Mouse (Mus musculus) forebrain, embryonic 12.5 days (tissue): ENCODE measurements around the gene Msrb2. TPM values are rescaled to one million over a fixed set of nuclear protein-coding genes. Genes with fewer than 3 reads are reported as not detected.

ENCODE experiments used
- ATAC-seq: fragments of 200-750 bp; cut with Nextera tagmentation; 2 replicates; pipeline ENCODE4 v1.8.0; 2017; ENCODE audit warnings: moderate TSS enrichment; ENCODE audit not compliant: low FRiP score
- H3K27ac ChIP-seq: fragments of 300-500 bp; sonication (generic); 2 replicates; pipeline ENCODE4 v1.5.1; 2016; ENCODE audit warnings: mild to moderate bottlenecking
- H3K27me3 ChIP-seq: fragments of 300-500 bp; sonication (generic); 2 replicates; pipeline ENCODE4 v1.6.1; 2016; ENCODE audit warnings: mild to moderate bottlenecking
- H3K36me3 ChIP-seq: fragments of 300-500 bp; sonication (generic); replicated peaks from 2 replicates; pipeline ENCODE4 v1.6.1; 2016; ENCODE audit warnings: mild to moderate bottlenecking
- H3K4me1 ChIP-seq: fragments of 300-500 bp; sonication (generic); 2 replicates; pipeline ENCODE4 v1.6.1; 2016
- H3K4me2 ChIP-seq: fragments of 300-500 bp; sonication (generic); 2 replicates; pipeline ENCODE4 v1.6.1; 2016; ENCODE audit warnings: mild to moderate bottlenecking, moderate library complexity
- H3K4me3 ChIP-seq: fragments of 300-500 bp; sonication (generic); replicated peaks from 2 replicates; pipeline ENCODE4 v1.5.1; 2016; ENCODE audit warnings: mild to moderate bottlenecking
- H3K9ac ChIP-seq: fragments of 300-500 bp; sonication (generic); 2 replicates; pipeline ENCODE4 v1.6.1; 2016; ENCODE audit warnings: mild to moderate bottlenecking
- H3K9me3 ChIP-seq: fragments of 300-500 bp; sonication (generic); 2 replicates; pipeline ENCODE4 v1.6.1; 2016
- WGBS: fragments of 180-500 bp; shearing (Covaris S2); methylation state at CpG from one replicate; pipeline ENCODE4 v1.1.7; 2016; 5-methylcytosine and 5-hydroxymethylcytosine counted together
- polyA plus RNA-seq: library from polyadenylated mRNA; unstranded; fragments of >200 nt; fragmentation: Nextera tagmentation; extraction: Ambion mirVana; gene quantifications from 2 replicates; pipeline ENCODE4 v1.2.1, GENCODE M21; 2016

Msrb2 gene
- polyA plus RNA-seq, 1 experiment from 2014 or later: 11.1 TPM

DNA sequence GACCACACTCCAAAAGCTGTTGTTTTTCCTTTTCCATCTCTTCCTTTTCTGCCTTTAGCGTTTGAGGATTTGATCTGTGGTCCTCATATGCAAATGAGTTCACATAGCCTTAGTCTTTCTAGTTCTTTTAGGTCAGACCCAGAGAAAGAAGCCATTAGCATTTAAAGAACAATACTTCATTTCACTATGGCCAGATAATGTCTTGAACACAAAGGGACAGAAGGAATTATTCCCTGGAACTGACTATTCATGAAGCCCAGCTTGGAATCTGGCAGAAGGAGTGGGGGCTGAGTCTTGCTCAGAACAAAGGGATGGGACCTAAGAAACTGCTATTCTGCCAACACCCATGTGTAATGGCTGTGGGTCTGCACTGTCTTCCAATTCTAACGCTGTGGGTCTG is 21.6 kb downstream of the Msrb2 start:
- no peaks in the 10 kb centered on the region for H3K36me3 ChIP-seq
- ATAC-seq: no peak
- H3K9ac ChIP-seq: no peak overlapping the region
- no peak overlapping the region for H3K27ac ChIP-seq
- no peak overlapping the region for H3K4me3 ChIP-seq
- peaks cover 4% of the 10 kb centered on the region; the same call in 1 of the 2 replicates for H3K4me1 ChIP-seq
- no peaks in the 10 kb centered on the region for H3K27me3 ChIP-seq
- 11% methylated on average over 2 of the region's 2 CpGs for WGBS
- H3K9me3 ChIP-seq: no peaks in the 10 kb centered on the region
- no peak overlapping the region for H3K4me2 ChIP-seq

DNA sequence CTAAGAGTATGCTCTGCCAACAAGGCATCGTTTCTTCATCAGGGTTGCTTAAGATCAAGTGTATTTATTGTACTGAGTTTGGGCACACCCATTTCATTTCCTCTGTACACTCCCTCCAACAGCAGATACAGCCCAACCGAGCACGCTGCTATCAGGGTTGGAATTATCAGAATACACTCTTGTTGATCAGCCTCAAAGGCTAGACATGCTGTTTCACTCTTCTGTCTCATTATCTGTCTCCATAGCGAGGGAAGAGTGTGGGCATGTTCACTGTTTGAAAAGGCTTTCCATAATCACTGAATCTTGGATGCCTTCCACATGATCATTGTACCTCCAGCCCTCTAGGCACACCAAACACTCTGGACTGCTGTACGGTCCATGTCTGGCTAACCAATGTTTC is 34.2 kb downstream of the Msrb2 start:
- H3K27me3 ChIP-seq: no peaks in the 10 kb centered on the region
- no peaks in the 10 kb centered on the region for H3K4me1 ChIP-seq
- WGBS: 88% methylated on average over 5 of the region's 5 CpGs
- H3K9me3 ChIP-seq: no peaks in the 10 kb centered on the region
- no peak overlapping the region for H3K4me2 ChIP-seq
- no peak for ATAC-seq
- H3K9ac ChIP-seq: no peak overlapping the region
- no peak overlapping the region for H3K4me3 ChIP-seq
- H3K36me3 ChIP-seq: no peaks in the 10 kb centered on the region
- no peak overlapping the region for H3K27ac ChIP-seq

DNA sequence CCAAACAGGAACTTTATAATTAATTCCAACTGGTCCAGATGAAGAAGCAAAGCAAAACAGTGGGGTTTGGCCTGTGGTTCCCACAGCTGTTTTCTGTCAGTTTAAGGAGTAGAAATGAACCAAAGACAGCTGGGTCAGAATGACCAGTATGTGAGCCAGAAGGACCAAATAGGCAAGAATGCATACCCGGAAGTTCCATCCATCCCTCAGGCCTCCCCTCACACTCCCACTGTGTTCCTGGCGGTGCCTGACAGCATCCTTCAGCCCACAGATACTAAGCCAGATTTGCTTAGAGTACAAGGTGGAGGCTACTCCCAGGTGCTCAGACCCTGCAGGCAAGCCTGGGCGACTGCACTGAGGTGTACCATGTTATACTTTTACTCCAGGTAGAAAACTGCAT is 35.3 kb downstream of the Msrb2 start:
- H3K9me3 ChIP-seq: no peaks in the 10 kb centered on the region
- no peaks in the 10 kb centered on the region for H3K4me1 ChIP-seq
- H3K4me3 ChIP-seq: no peak overlapping the region
- no peak overlapping the region for H3K4me2 ChIP-seq
- WGBS: 70% methylated on average over 3 of the region's 3 CpGs
- ATAC-seq: no peak
- no peak overlapping the region for H3K9ac ChIP-seq
- no peak overlapping the region for H3K27ac ChIP-seq
- H3K27me3 ChIP-seq: no peaks in the 10 kb centered on the region
- no peaks in the 10 kb centered on the region for H3K36me3 ChIP-seq

DNA sequence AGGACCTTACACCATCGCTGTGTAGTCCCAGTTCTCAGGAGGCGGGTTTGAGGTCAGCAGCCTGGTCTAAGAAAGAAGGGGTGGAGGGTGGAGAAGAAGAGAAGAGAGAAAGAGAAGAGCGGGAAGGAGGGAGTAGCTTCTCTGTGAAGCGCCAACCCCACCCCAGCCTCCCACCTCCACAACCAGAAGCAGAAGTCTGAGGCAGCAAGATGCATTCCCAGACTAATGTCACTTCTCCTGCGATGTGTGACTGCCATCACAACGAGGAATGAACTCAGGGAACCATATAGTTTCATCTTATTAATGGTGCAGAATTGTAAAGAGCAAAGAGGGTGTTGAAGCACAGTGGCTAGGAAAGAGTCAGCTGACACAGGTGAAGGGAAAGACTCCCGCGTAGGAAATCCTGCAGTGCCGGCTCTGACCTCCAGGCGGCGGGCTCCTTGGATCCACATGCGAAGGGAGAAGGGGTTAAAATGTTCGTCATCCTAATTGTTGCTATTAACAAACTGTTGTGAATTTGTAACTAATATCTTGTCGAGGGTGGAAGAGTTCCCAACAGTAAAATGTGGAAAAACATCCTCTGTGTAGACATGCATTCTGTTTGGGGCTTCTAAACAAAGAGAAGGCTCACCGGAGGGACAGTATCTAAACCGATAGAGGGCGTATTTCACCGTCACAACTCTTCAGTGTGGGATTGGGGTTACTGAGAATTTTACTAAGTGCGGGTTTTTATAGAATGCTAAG is 43.2 kb downstream of the Msrb2 start:
- peak; percentile 71 for ATAC-seq
- Histone ChIP-seq H3K9ac (0 out of 2 replicates have a peak overlapping the region, but pooled peaks have one; percentile 17), H3K36me3 (no peaks in the 10 kb centered on the region), H3K27me3 (peaks cover 22% of the 10 kb centered on the region), H3K4me1 (no peaks in the 10 kb centered on the region), H3K4me3 (peak overlapping the region; percentile 30), H3K27ac (no peak overlapping the region), H3K4me2 (peak overlapping the region; percentile 47), H3K9me3 (no peaks in the 10 kb centered on the region)
- 19% methylated on average over 19 of the region's 19 CpGs for WGBS

DNA sequence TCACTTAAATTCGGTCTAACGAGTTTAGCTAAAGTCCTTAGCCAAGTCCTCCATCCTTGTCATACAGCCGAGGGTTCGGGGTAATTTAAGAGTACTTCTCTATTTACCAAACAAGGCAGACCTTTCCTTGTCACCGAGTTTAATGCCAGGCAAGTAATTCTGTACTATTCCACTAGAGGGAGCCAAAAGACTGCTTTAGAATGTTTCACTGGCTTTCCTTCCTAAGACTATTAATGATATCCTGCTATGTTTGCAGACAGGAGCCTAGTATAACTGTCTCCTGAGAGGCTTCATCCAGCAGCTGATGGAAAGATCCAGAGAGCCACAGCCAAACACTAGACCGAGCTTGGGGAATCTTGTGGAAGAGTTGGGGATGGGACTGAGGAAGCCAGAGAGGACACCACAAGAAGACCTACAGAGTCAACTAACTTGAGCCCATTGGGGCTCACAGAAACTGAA is 43.9 kb downstream of the Msrb2 start:
- 1% methylated on average over 6 of the region's 6 CpGs for WGBS
- Histone ChIP-seq H3K9ac (0 out of 2 replicates have a peak overlapping the region, but pooled peaks have one; percentile 17), H3K4me1 (no peaks in the 10 kb centered on the region), H3K4me3 (peak overlapping the region; percentile 30), H3K36me3 (no peaks in the 10 kb centered on the region), H3K9me3 (no peaks in the 10 kb centered on the region), H3K27me3 (peaks cover 22% of the 10 kb centered on the region), H3K4me2 (peak overlapping the region; percentile 47), H3K27ac (no peak overlapping the region)
- ATAC-seq: peak; percentile 57

DNA sequence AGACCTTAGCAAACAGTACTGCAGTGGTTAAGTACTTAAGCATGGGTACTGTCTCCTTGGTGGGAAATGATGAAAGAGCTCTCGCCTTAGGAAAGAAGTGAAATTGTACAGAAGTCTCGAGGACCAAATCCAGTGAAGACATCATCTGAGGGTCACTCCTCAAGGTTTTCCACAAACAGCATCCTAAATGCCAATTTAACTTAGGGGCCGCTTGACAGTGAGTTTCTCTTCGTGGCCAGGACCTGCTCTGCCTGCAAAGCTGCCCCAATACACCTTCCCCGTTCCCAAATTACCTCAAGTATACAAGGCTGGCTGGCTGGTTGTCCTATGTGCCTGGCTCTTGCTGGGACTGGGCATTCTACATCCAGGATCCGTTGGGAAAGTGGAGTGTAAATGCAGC is 44.8 kb downstream of the Msrb2 start:
- H3K36me3 ChIP-seq: no peaks in the 10 kb centered on the region
- no peak for ATAC-seq
- H3K4me3 ChIP-seq: no peak overlapping the region
- no peak overlapping the region for H3K4me2 ChIP-seq
- H3K9ac ChIP-seq: no peak overlapping the region
- H3K27ac ChIP-seq: no peak overlapping the region
- 72% methylated on average over 6 of the region's 6 CpGs for WGBS
- no peaks in the 10 kb centered on the region for H3K4me1 ChIP-seq
- no peaks in the 10 kb centered on the region for H3K9me3 ChIP-seq
- peaks cover 22% of the 10 kb centered on the region for H3K27me3 ChIP-seq

DNA sequence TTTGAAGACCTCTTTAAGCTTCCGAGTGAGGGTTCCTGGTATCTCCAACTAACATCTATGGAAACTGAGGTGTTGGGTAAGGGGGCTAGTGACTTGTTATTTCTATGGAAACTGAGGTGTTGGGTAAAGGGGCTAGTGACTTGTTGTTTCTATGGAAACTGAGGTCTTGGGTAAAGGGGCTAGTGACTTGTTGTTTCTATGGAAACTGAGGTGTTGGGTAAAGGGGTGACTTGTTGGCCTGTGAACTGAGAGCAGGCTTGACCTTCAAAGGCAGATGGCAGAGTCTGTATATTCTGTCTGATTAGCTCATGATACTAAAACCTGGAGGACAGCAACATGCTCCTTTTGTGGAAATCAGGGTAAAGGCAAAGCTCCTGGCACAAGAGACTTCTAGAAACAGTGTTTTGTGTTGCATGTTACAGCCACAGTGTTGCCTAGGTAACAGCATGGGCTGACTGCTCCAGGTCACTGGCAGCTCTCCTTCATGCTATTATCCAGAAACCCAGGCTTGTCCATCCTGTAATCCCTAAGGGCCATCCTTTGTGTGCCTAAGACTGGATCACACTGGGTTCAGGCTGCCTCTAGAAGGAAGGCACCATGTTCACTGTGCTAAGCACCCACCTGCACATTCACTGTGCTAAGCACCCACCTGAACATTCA is 48.6 kb downstream of the Msrb2 start:
- Histone ChIP-seq H3K36me3 (no peaks in the 10 kb centered on the region), H3K4me2 (no peak overlapping the region), H3K9ac (no peak overlapping the region), H3K4me1 (no peaks in the 10 kb centered on the region), H3K9me3 (no peaks in the 10 kb centered on the region), H3K27me3 (peaks cover 43% of the 10 kb centered on the region), H3K4me3 (no peak overlapping the region), H3K27ac (no peak overlapping the region)
- no peak for ATAC-seq
- WGBS: 92% methylated on average over 1 of the region's 1 CpGs

DNA sequence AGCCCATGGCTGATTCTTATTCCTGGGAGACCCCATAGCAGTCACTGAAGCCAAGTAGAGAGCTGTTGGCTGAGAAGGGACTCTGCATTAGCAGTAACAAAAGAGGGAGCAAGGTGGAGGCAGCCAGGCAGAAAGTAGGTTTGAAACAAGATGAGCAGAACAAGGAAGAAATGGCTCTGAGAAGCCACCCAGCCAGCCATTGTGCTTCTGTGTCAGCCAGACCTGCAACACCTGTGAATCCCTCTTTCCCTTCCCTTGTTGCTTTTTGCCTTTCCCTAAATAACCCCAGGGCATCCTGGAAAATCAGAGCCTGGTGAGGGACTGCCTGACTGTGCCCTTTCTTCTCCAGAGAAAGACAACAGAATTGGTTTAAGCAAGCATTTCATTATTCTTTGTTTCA is 51.0 kb downstream of the Msrb2 start:
- Histone ChIP-seq H3K9ac (no peak overlapping the region), H3K4me3 (no peak overlapping the region), H3K4me1 (no peaks in the 10 kb centered on the region), H3K4me2 (no peak overlapping the region), H3K27me3 (peaks cover 51% of the 10 kb centered on the region), H3K9me3 (no peaks in the 10 kb centered on the region), H3K36me3 (no peaks in the 10 kb centered on the region), H3K27ac (no peak overlapping the region)
- ATAC-seq: no peak

DNA sequence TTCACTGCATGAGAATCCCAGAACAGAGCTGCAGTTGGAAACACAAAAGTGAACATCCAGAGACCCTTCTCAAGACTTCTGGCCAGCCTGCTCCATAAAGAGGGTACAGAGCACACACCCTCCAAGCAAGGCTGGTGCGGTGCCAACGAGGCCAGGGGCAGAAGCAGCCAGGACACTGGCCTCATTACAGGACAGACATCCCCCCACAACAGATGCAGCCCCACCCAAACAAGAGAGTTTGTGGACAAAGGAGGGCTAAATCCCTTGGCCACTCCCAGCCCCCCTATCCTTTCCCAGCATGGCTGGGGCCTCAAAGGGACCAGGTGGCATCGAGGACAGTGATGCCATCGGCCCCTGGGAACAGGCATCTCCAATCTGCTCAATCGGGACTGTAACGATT is 51.8 kb downstream of the Msrb2 start:
- no peaks in the 10 kb centered on the region for H3K36me3 ChIP-seq
- H3K4me2 ChIP-seq: no peak overlapping the region
- no peak for ATAC-seq
- H3K9me3 ChIP-seq: no peaks in the 10 kb centered on the region
- no peak overlapping the region for H3K27ac ChIP-seq
- 70% methylated on average over 6 of the region's 6 CpGs for WGBS
- no peaks in the 10 kb centered on the region for H3K4me1 ChIP-seq
- H3K9ac ChIP-seq: no peak overlapping the region
- H3K27me3 ChIP-seq: peaks cover 52% of the 10 kb centered on the region
- no peak overlapping the region for H3K4me3 ChIP-seq

DNA sequence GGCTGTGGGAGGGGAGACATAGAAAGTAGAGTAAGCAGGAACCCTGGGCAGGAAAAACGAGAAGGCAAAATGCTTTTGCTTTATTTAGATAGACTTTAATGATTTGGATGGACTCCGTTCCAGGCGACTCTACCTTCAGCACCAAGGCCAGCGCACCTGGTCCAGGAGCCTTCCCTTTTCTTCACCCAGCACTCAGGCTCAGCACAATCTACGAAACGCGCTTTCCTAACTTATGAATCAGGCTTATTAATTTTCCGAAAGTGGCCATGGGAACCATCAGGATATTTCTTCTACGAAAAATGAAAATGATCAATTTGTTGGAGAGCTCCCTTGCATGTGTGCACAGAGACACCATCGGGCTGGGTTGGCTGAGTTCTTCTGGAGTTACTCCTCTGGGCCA is 57.8 kb downstream of the Msrb2 start:
- Histone ChIP-seq H3K4me3 (no peak overlapping the region), H3K9me3 (no peaks in the 10 kb centered on the region; the same call in 1 of the 2 replicates), H3K4me1 (peaks cover 21% of the 10 kb centered on the region), H3K9ac (no peak overlapping the region), H3K36me3 (no peaks in the 10 kb centered on the region), H3K27ac (no peak overlapping the region), H3K4me2 (no peak overlapping the region), H3K27me3 (peaks cover 87% of the 10 kb centered on the region)
- no peak for ATAC-seq
- 3% methylated on average over 10 of the region's 10 CpGs for WGBS

DNA sequence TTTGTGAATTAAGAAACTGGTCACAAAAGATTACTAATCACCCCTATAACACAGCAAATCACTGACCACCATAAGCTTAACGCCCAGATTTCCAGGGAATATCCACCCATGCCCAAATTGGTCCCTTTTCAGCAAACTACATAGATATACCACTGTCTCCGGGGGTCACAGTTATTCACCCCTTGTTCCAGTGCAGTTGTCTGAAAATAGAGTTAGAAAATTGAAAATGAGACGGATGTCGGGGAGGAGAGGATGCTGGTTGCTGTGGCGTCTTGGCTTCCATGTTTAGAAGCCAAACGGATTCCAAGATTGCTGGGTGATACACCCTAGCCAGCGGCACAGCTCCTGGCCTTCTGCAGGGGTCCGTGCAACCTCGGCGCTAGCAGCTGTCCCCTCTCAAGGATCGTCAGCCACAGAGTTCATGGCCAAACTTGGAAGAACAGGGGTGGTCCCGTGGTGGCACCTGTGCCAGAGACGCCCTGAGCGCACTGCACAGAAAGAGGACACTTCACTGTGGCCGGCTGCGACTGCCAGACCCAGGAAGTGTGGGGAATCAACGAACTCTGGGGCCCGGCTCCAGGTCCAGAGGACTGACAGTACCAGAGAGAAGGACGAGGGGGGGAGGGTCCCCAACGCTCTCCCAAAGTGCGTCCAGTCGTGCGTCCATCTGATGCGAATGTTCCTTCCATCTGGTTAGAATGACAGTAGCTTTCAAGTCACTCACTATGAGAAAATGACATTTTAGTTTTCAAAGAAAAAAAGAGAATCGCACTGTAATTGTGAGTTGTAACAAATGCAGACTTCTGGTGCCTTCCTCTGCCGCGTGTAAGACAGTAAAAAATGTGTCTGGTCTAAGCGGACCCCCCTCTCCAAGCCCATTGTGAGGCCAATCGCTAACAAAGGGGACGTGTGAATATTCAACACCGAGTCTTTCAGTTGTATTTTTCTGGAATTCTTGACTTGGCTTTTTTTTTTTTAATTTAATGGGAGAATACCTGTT is 58.8 kb downstream of the Msrb2 start:
- no peaks in the 10 kb centered on the region; the same call in 1 of the 2 replicates for H3K9me3 ChIP-seq
- peaks cover 89% of the 10 kb centered on the region for H3K27me3 ChIP-seq
- no peak overlapping the region for H3K27ac ChIP-seq
- no peak for ATAC-seq
- no peak overlapping the region for H3K4me3 ChIP-seq
- WGBS: 2% methylated on average over 31 of the region's 31 CpGs
- H3K4me2 ChIP-seq: peak overlapping the region; percentile 51
- H3K4me1 ChIP-seq: peaks cover 21% of the 10 kb centered on the region
- H3K36me3 ChIP-seq: no peaks in the 10 kb centered on the region
- H3K9ac ChIP-seq: no peak overlapping the region

DNA sequence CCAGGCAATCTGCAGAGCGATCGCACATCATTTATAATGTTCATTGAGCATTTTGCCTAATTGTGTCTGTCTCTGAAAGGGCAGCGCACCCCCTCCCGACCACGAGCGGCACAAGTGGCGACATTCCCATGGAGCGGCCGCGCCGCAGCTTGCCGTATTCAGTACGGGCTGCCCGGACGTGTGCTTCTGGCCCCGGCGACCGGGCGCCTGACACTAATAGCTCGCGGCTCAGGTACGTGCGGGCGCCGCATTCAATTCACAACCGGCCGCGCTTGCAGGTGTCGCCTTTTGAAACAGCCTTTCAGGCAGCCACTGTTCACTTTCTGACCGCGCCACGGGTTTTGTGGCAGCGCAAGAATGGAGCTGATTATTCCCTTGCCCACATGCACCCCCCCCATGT is 59.5 kb downstream of the Msrb2 start:
- no peaks in the 10 kb centered on the region for H3K36me3 ChIP-seq
- WGBS: under 1% methylated on average over 33 of the region's 33 CpGs
- no peak overlapping the region for H3K27ac ChIP-seq
- H3K4me3 ChIP-seq: peak overlapping the region; percentile 33
- H3K27me3 ChIP-seq: peaks cover 88% of the 10 kb centered on the region
- H3K4me1 ChIP-seq: peaks cover 21% of the 10 kb centered on the region
- peak; percentile 57 for ATAC-seq
- H3K9me3 ChIP-seq: no peaks in the 10 kb centered on the region; the same call in 1 of the 2 replicates
- no peak overlapping the region for H3K9ac ChIP-seq
- peak overlapping the region; percentile 51 for H3K4me2 ChIP-seq
